Mouse (Mus musculus): ENCODE data around the gene Cd200r2. TPM values are rescaled to one million over a fixed set of nuclear protein-coding genes. Genes with fewer than 3 reads are reported as not detected.

Gene Cd200r2
- polyA plus RNA-seq, 1 experiment from 2014 or later = not detected

DNA sequence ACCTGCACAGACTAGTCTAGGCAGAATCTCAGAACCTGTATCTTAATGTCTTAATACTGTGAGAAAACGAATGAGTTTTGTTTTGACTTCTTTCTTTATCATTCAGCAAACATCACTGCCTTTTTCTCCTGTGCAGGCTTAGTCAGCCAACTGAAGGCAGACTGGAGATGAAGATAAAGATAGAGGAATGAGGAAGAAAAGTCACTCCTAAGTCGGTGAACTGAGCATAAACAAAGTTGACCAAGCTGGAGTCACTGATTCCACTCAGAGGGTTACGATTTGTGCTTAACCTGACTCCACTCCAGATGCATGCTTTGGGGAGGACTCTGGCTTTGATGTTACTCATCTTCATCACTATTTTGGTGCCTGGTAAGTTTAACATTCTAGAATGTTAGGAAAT is 76.6 kb downstream of the Cd200r2 start, which contains the start of gene Cd200r3:
Gene Cd200r3 (plus strand): TSS at position 211 of the 400 bp plus-strand sequence.
- H3K27ac ChIP-seq (ENCODE audit: low read depth, low read length) = no peak within 1 kb of the TSS
- H3K4me1 ChIP-seq (ENCODE audit: control insufficient read depth, insufficient read depth, low read depth, low read length) = no peaks in the 10 kb centered on the region
- no peak within 1 kb of the TSS for H3K4me3 ChIP-seq (ENCODE audit: low read length)
- 84% methylated on average over 3 of the region's 3 CpGs for WGBS
- no peaks in the 10 kb centered on the region for H3K36me3 ChIP-seq (ENCODE audit: control insufficient read depth, insufficient read depth, low read length)
- ATAC-seq = no peak
- H3K9ac ChIP-seq (ENCODE audit: low read depth, low read length) = no peak within 1 kb of the TSS
- H3K4me2 ChIP-seq (ENCODE audit: low read length) = no peak within 1 kb of the TSS
- H3K27me3 ChIP-seq (replicated peaks; ENCODE audit: control insufficient read depth, insufficient read depth, low read length) = no peaks in the 10 kb centered on the region
- no peaks in the 10 kb centered on the region for H3K9me3 ChIP-seq (ENCODE audit: control insufficient read depth, low read length)

DNA sequence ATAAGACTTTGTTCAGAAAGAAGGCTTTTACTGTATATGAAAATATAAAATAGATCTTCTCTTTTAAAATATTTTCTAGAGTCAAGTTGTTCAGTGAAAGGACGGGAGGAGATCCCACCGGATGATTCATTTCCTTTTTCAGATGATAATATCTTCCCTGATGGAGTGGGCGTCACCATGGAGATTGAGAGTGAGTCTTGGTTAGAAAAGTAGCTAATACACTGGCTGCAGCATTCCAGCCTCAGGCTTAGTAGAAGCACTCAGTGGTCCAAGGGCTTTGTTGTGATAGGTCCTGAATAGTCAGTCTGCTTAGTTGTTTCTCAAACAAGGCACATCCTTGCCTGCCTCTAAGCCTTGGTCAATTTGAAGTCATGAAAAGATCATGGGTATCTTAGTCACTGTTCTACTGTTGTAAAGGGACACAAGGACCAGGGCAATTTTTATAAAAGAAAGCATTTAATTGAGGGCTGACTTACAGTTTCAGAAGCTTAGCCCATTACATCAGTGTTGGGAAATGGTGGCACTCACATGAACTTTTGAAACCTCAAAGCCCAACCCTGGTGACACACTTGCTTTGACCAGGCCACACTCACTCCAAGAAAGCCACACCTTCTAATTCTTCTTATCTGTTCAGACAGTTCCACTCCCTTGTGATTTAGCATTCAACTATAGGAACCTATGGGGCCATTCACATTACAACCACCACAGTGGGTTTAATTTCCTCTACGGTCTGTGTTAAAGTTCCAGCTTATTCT is 84.6 kb downstream of the Cd200r2 start:
- no peak overlapping the region for H3K4me3 ChIP-seq (ENCODE audit: low read length)
- no peak for ATAC-seq
- no peaks in the 10 kb centered on the region for H3K36me3 ChIP-seq (ENCODE audit: control insufficient read depth, insufficient read depth, low read length)
- H3K4me1 ChIP-seq (ENCODE audit: control insufficient read depth, insufficient read depth, low read depth, low read length) = no peaks in the 10 kb centered on the region
- no peak overlapping the region for H3K4me2 ChIP-seq (ENCODE audit: low read length)
- no peaks in the 10 kb centered on the region for H3K27me3 ChIP-seq (replicated peaks; ENCODE audit: control insufficient read depth, insufficient read depth, low read length)
- no peak overlapping the region for H3K27ac ChIP-seq (ENCODE audit: low read depth, low read length)
- WGBS = 76% methylated on average over 4 of the region's 4 CpGs
- no peak overlapping the region for H3K9ac ChIP-seq (ENCODE audit: low read depth, low read length)
- no peaks in the 10 kb centered on the region for H3K9me3 ChIP-seq (ENCODE audit: control insufficient read depth, low read length)

DNA sequence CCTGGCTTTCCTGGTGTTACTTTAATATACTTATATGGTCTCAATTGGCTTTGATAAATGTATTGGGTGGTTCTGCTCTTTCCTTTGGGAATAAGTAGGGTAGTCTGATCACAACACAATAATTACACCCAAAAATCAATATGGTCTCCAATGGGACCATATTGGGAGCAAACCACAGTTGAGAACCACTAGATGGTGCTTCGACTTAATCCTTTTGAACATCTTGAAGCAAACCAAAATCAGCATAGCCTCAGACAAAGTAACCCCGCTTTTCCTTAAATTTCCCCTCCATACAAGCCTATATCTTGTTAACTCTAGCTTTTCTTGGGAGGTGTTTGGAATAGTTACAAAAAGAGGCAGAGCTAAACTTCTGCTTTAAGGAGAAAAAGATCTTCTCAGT is 95.4 kb downstream of the Cd200r2 start:
- Histone ChIP-seq H3K27me3 (replicated peaks; ENCODE audit: control insufficient read depth, insufficient read depth, low read length) (no peaks in the 10 kb centered on the region), H3K36me3 (ENCODE audit: control insufficient read depth, insufficient read depth, low read length) (no peaks in the 10 kb centered on the region), H3K4me3 (ENCODE audit: low read length) (no peak overlapping the region), H3K9me3 (ENCODE audit: control insufficient read depth, low read length) (no peaks in the 10 kb centered on the region), H3K27ac (ENCODE audit: low read depth, low read length) (no peak overlapping the region), H3K9ac (ENCODE audit: low read depth, low read length) (no peak overlapping the region), H3K4me2 (ENCODE audit: low read length) (no peak overlapping the region), H3K4me1 (ENCODE audit: control insufficient read depth, insufficient read depth, low read depth, low read length) (no peaks in the 10 kb centered on the region)
- WGBS = 88% methylated on average over 2 of the region's 2 CpGs
- no peak for ATAC-seq

DNA sequence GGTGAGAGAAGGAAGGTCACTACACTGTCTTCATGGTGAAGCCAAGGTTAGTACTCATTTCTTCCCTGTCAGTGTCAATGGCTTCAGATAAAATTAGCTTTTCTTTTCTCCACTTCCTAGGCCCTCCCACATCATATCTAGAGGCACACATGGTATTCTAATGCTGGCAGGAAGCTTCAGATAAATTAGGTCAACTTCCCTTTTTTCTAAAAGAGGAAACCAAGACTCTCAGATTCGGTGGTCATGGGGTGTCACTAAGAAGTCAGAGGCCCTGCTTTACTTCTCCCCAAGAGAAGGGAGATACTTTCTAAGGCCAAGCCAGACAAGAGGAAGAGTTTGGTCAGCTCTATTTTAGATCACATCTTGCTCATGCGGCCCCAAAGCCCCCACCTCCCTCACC is 95.9 kb downstream of the Cd200r2 start:
- Histone ChIP-seq H3K9ac (ENCODE audit: low read depth, low read length) (no peak overlapping the region), H3K9me3 (ENCODE audit: control insufficient read depth, low read length) (no peaks in the 10 kb centered on the region), H3K4me3 (ENCODE audit: low read length) (no peak overlapping the region), H3K4me2 (ENCODE audit: low read length) (no peak overlapping the region), H3K4me1 (ENCODE audit: control insufficient read depth, insufficient read depth, low read depth, low read length) (no peaks in the 10 kb centered on the region), H3K36me3 (ENCODE audit: control insufficient read depth, insufficient read depth, low read length) (no peaks in the 10 kb centered on the region), H3K27me3 (replicated peaks; ENCODE audit: control insufficient read depth, insufficient read depth, low read length) (no peaks in the 10 kb centered on the region), H3K27ac (ENCODE audit: low read depth, low read length) (no peak overlapping the region)
- WGBS = 91% methylated on average over 2 of the region's 2 CpGs
- no peak for ATAC-seq

DNA sequence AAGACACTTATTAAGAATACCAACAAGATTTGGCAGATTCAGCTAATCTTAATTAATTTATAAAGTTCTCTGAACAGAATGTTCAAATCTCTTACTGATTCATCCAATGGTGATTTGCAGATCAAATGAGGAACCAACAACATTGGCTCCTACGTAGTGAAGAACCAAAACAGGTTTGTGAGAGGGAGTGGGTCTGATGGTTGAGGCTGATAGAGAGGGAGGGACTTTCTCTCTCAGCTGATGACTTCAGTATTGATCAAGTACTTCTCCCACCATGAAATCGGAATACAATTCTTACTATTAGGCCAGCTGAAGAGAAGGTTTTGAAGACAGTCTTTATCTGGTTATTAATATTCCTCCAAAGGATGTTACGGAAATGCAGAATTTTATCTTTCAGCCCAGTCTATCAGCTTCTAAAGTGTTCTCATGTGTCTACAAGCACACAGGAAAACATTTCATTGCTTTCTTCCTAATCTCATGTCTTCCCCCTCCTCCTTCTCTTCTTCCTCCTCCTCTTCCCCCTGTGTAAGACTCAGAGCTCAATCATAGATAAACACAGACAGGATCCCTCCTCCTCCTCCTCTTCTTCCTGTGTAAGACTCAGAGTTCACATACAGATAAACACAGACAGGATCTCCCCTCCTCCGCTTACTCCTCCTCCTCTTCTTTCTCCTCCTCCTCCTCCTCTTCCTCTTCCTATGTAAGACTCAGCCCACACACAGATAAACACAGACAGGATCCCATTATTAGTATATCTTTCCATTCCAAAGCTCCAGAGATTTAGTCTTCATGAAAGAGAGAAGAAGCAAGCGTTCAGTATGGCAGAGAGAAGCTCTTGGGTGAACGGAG is 97.9 kb downstream of the Cd200r2 start:
- 94% methylated on average over 6 of the region's 6 CpGs for WGBS
- no peaks in the 10 kb centered on the region for H3K36me3 ChIP-seq (ENCODE audit: control insufficient read depth, insufficient read depth, low read length)
- H3K4me2 ChIP-seq (ENCODE audit: low read length) = no peak overlapping the region
- ATAC-seq = no peak
- no peak overlapping the region for H3K9ac ChIP-seq (ENCODE audit: low read depth, low read length)
- no peaks in the 10 kb centered on the region for H3K27me3 ChIP-seq (replicated peaks; ENCODE audit: control insufficient read depth, insufficient read depth, low read length)
- no peak overlapping the region for H3K4me3 ChIP-seq (ENCODE audit: low read length)
- no peaks in the 10 kb centered on the region for H3K9me3 ChIP-seq (ENCODE audit: control insufficient read depth, low read length)
- no peak overlapping the region for H3K27ac ChIP-seq (ENCODE audit: low read depth, low read length)
- no peaks in the 10 kb centered on the region for H3K4me1 ChIP-seq (ENCODE audit: control insufficient read depth, insufficient read depth, low read depth, low read length)

DNA sequence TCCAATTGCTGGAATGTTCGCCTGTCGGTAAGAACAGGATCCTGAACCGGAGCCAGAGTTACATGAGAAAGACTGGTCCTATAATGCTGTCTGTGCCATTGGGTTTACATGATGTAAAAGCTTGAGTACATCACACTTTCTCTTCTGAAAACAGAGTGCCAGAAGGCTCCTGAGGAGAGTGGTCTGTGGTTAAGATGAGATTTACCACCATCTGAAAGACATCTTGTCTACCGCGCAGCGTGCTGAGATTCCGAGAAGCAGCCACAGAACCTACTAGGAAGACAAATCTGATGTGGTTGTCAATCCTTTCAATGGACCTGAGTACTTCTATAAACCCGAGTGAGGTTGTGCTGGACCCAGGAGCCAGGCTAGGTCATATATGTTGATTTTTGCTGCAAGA is 98.5 kb downstream of the Cd200r2 start:
- Histone ChIP-seq H3K4me1 (ENCODE audit: control insufficient read depth, insufficient read depth, low read depth, low read length) (no peaks in the 10 kb centered on the region), H3K9ac (ENCODE audit: low read depth, low read length) (no peak overlapping the region), H3K36me3 (ENCODE audit: control insufficient read depth, insufficient read depth, low read length) (no peaks in the 10 kb centered on the region), H3K4me2 (ENCODE audit: low read length) (no peak overlapping the region), H3K27me3 (replicated peaks; ENCODE audit: control insufficient read depth, insufficient read depth, low read length) (no peaks in the 10 kb centered on the region), H3K9me3 (ENCODE audit: control insufficient read depth, low read length) (no peaks in the 10 kb centered on the region), H3K27ac (ENCODE audit: low read depth, low read length) (no peak overlapping the region), H3K4me3 (ENCODE audit: low read length) (no peak overlapping the region)
- WGBS = 95% methylated on average over 8 of the region's 8 CpGs
- ATAC-seq = no peak

Other genes starting within 250 kb of the Cd200r2 start
- 3.2 and 4.7 TPM in 2 replicates for gene Nepro, start 142.8 kb upstream of the Cd200r2 start, polyA plus RNA-seq (2015; fragmentation: Nextera tagmentation; extraction: Ambion mirVana)
- gene Gtpbp8, start 120.7 kb upstream of the Cd200r2 start, polyA plus RNA-seq (2015; fragmentation: Nextera tagmentation; extraction: Ambion mirVana) = 35.4 and 36.2 TPM in 2 replicates
- gene Cd200r1, start 101.4 kb upstream of the Cd200r2 start, polyA plus RNA-seq (2015; fragmentation: Nextera tagmentation; extraction: Ambion mirVana) = 0.31 and 0.96 TPM in 2 replicates
- not detected in 2 replicates for gene Cd200r4, start 55.4 kb upstream of the Cd200r2 start, polyA plus RNA-seq (2015; fragmentation: Nextera tagmentation; extraction: Ambion mirVana)
- 0.10 TPM in 1 of 2 replicates, not detected in the other for gene Cd200r3, start 76.6 kb downstream of the Cd200r2 start, polyA plus RNA-seq (2015; fragmentation: Nextera tagmentation; extraction: Ambion mirVana)
- gene Ccdc80, start 226.3 kb downstream of the Cd200r2 start, polyA plus RNA-seq (2015; fragmentation: Nextera tagmentation; extraction: Ambion mirVana) = 13.0 and 13.5 TPM in 2 replicates